Mouse (Mus musculus): ENCODE measurements at regions not wholly inside any gene's neighbourhood (a gene's known extent, or its start where the extent isn't known, plus 50 kb on each side); places are given as distances from the start of the nearest gene placed in this dataset.

- ATAC-seq (replicated peaks; ENCODE audit: low read depth, poor library complexity, severe bottlenecking) = no peak
Measured at GRCm38 (mm10) chr17:13577798-13578197, 182.5 kb upstream of the Afdn start.

- no peak for ATAC-seq (replicated peaks; ENCODE audit: low read depth, poor library complexity, severe bottlenecking)
Measured at GRCm38 (mm10) chr17:13581214-13581920, 179.0 kb upstream of the Afdn start.

- no peak for ATAC-seq (replicated peaks; ENCODE audit: low read depth, poor library complexity, severe bottlenecking)
Measured at GRCm38 (mm10) chr17:13581995-13582588, 178.2 kb upstream of the Afdn start.

GRCm38 (mm10) chr17:13583475-13584233 lies 176.7 kb upstream of the Afdn start:
- ATAC-seq (replicated peaks; ENCODE audit: low read depth, poor library complexity, severe bottlenecking) = no peak

- ATAC-seq (replicated peaks; ENCODE audit: low read depth, poor library complexity, severe bottlenecking) = no peak
Measured at GRCm38 (mm10) chr17:13584394-13584793, 175.9 kb upstream of the Afdn start.

- ATAC-seq (replicated peaks; ENCODE audit: low read depth, poor library complexity, severe bottlenecking) = peak; percentile 72
Measured at GRCm38 (mm10) chr17:13590240-13590837, 170.0 kb upstream of the Afdn start.

Data from common myeloid progenitor, adult 5-6 weeks (primary cell).